Mouse (Mus musculus): Measurements from ENCODE around the gene Cnr2.
A peak's percentile ranks its signal among the peaks of the same experiment; 100 is the strongest.

Gene Cnr2

DNA sequence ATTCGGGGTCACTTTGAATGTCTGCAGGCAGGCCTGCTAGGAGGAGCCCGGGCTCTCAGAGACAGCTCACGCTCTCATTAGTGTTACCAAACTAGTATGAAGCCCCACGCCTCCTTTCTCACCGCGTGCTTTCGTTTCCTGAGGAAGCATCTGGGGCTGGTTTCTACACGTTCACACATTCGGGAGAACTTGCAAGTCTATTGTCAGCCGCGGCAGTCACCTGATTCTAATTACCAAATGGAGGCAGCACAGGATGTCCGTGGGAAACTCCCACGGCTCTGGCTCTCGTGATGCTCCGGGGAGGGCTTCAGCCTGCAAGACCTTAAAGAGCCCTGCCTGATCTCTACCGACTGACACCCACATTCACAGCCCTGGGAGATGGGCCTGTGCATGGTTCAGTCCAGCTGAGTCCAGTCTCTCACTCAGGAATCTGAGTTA lies 18.6 kb upstream of the Cnr2 start:
- peak; percentile 80 for DNase-seq (ENCODE audit: low spot score)

DNA sequence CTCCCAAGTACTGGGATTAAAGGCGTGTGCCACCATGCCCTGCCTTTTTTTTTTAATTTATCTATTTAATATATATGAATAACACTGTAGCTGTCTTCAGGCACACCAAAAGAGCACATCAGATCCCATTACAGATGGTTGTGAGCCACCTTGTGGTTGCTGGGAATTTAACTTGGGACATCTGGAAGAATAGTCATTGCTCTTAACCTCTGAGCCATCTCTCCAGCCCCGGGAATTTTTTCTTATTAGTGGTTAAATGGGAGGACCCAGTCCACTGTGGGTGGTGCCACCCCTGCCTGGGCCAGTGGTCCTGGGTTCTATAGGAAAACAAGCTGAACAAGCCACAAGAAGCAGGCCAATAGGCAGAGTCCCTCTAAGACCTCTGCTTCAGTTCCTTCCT lies 17.5 kb upstream of the Cnr2 start:
- DNase-seq (ENCODE audit: low spot score): peak; percentile 33

DNA sequence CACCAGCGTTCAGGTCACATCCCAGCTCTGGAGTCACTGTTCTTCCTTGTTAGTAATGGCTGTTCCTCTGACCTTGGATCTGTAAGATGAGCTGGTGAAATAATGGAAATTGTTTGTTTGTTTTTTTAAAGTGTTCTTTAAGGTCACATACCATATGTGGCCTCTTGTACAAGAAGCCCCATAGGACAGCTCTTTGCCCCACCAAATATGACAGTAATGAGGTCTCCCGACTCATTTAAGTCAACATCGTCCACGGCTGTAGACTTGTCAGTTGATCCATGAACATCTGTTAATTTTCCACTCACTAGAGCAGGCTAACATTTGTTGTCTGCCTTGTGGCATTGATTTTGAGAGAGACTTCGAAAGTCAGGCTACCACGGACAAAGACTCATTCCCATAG lies 16.2 kb upstream of the Cnr2 start:
- DNase-seq (ENCODE audit: low spot score): no peak

DNA sequence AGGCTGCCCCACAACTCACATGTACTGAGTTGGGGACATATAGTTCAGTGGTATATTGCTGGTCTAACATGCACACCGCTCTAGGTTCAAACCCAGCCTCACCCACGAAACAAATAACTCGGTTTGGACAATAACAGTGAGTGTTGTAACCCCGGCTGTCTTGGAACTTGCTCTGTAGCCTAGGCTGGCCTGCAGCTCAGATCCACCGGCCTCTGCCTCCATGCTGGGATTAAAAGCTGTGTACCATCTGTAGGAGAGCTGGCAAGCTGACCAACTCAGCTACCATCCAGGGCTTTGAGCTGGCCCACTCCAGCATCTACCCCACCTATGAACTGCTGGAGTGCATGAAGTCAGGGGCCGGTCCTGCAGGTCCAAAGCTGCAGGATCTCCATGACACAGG lies 15.2 kb upstream of the Cnr2 start:
- DNase-seq (ENCODE audit: low spot score): no peak

DNA sequence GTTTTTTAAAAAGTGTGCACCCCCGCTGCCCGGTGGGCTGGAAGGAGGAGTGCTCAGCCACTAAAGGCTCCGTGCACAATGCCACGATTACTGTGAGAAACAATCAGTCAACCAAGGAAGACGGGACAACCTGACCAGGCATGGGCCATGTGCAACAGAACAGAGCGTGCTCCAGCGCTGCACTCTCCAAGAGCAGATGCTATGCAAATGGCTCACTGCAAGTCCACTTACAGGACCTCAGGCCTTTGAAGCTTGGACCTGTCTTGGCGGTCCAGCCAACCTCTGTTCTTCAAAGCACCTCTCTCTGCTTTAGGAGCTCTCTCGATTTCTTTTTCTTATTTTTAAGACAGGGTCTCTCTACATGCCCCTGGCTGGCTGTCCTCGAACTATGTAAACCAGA lies 14.6 kb upstream of the Cnr2 start:
- DNase-seq (ENCODE audit: low spot score): no peak

DNA sequence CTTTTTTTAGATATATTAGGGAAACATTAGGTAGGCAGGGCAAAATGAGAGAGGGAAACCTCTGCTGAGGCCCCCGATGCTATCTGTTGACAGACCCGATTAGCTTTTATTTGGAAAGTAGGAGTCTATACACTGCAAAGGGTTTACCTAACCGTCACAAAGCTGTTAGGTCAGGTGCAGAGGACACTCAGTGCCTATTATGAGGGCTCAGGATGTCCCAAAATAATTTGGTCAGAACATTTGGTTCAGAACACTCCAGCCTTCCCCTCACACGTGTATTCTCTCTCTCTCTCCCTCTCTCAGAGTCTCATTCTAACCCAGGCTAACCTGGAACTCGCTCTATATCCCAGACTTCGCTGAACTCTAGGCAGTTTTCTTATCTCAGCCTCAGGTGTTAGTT lies 13.2 kb upstream of the Cnr2 start:
- DNase-seq (ENCODE audit: low spot score): no peak

DNA sequence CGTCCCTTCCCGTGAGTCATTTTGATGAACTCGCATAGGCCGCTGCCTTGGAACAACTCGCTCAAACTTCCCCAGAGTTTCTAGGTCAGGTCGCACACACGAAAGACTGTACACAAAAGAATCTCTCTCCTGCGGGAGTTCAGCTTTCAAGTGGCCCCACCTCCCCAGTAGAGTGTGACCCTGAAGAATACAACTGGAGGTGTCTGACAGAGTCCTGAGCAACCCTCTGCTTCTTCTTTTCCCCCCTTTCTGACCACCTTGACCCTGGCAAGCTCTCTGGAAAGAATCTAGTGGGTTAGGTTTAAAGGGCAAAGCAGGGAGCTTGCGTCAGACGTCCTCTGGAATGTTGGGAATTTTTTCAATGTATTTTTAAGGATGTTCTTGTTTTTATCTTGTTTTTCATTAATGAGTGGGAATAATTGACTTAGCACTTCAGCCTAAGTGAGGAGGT lies 11.8 kb upstream of the Cnr2 start:
- DNase-seq (ENCODE audit: low spot score): no peak

DNA sequence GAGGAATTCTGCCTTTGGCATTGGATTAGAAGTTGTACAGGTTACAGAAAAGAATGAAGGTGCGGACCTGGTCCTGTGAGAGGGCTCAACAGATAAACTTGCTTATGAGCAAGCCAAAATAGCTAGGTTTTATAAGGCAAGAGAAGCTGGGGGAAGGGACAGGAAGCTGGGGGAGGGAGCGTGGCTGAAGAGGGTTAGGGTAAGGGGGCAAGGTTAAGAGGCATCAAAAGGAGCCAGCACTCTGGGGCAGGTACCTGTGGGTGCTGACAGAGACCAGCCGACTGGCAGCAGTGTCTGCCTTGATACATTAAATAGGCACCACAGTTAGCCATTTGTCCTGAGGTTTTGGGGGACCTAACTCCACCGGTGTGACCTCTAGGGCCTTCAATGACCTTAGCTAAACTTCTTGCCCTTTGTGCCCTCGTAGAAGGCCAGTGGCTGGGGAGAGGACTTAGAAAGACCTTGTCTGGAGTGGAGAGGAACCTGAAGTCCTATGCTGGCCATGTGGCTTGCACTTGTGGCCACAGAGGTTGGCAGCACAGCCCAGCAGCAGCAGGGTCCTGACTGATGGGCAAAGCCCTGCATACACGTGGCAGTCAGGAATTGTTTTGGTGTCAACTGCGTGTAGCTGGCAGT lies 11.2 kb upstream of the Cnr2 start:
- DNase-seq (ENCODE audit: low spot score): no peak

DNA sequence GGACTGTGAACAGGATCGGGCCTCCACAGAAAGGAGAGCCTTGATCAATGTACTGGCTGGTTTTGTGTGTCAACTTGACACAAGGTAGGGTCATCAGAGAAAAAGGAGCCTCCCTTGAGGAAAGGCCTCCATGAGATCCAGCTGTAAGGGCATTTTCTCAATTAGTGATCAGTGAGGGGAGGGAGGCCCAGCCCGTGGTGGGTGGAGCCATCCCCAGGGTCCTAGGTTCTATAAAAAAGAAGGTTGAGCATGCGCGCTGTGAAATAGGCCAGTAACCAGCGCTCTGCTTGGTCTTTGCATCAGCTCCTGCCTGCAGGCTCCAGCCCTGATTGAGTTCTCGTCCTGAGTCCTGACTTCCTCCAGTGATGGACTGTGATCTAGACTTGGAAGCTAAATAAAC lies 10.7 kb upstream of the Cnr2 start:
- DNase-seq (ENCODE audit: low spot score): no peak

DNA sequence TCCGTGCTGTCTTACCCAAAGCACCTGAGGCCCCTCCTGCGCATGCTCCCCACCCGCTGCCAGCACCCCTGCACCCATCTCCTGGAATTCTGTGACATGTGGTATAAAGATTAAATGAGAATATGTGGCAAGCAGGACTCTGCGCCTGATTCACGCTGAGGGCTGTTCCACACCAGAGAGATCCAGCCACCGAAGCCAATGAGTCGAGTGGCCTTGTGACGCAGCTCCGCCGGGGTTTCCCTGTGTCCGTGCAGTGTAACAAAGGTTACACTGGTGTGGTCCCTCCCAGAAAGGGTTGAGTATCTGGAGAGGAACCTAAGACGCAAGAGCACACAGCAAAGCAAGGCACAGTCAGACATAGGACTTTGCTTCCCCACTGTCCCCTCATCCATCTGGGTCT lies 9.5 kb upstream of the Cnr2 start:
- DNase-seq (ENCODE audit: low spot score): no peak

DNA sequence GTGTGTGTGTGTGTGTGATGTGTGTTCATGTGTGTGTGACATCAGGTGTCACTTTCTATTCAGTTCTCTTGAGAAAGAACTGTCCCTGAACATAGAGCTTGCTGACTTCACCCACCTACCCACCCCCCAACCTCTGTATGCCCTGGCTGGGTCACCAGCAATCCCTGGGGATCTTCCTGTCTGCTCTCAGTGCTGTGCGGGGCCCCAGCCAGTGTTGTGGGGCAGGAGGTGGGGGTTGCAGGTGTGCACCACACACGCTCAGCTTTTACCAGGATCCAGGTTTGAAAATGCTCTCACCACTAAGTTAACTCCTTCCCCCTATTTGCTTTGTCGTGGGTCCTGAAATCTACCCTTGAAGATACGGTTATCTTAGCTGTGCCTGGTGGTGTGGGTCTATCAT lies 9.0 kb upstream of the Cnr2 start:
- no peak for DNase-seq (ENCODE audit: low spot score)

DNA sequence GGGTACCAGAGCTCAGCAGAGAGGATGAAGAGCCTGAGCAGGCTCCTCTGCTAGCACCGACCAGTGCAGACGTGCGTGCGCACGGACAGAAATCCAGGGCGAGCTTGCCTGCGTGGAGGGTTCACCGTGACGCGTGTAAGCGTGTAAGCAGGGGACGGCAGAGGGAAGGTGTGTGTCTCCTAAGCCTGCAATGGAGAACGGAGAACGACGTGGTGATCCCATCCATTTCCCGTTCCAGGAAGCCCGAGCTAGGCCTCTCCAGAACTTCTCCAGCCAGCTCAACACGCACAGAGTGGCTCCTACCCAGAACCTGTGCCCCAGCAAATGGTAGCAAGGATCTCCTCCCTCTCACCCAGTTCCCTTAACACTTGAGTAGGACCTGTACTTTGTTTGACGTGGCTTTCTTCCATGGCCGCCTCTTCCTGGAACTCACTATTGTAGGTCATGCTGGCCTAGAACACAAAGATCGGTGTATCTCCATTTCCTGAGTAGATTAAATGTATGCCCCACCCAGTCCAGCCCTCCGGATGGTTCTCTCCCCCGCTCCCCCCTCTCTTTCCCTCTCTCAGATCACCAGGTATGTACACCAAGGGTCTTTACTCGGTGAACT lies 6.6 kb upstream of the Cnr2 start:
- DNase-seq (ENCODE audit: low spot score): no peak

DNA sequence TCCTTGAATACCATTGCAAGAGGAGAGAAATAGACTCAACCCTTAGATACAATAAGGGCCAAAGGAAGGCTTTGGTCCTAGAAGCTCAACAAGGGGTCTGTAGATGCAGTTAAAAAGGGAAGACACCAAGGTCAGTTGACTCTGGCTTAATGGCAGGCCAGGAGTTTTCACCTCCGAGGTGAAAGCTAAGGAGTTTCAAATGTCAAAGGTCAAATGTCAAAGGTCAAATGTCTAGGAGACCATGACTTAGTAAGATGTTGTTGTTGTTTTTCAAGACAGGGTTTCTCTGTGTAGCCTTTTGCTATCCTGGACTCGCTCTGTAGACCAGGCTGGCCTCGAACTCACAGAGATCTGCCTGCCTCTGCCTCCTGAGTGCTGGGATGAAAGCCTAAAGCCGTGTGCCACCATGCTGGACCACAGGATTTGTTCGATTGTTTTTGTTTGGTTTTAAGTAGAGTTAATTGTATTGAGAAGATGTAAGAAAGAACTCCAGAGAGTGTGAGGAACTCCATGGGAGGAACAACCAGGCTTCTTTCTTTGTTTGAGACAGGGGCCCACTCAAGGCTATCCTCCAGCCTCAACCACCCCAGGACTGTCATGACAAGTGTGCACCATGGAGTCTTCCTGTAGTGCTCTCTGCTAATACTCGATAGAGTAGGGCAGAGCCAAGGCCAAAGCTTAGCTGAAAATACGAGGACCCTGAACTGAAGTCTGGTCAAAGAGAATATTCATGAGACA lies 5.9 kb upstream of the Cnr2 start:
- DNase-seq (ENCODE audit: low spot score): no peak

DNA sequence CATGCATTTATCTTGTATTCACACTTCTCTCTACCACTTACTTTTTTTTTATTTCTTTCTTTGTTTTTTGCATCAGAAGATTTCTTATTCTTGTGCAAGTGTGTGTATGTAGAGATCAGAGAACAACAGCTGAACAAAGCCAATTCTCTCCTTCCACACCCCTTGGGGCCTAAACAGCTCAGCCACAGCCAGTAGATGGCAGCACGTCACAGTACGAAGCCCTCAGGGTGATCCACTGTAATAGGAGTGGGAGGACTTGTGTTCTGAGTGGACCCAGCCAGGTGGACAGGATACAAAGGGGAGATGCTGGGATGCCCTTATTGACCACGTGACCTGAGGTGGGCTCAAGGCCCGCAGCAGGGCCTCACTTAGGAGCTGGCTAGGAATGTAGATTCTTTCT lies 5.3 kb upstream of the Cnr2 start:
- DNase-seq (ENCODE audit: low spot score): peak; percentile 76

DNA sequence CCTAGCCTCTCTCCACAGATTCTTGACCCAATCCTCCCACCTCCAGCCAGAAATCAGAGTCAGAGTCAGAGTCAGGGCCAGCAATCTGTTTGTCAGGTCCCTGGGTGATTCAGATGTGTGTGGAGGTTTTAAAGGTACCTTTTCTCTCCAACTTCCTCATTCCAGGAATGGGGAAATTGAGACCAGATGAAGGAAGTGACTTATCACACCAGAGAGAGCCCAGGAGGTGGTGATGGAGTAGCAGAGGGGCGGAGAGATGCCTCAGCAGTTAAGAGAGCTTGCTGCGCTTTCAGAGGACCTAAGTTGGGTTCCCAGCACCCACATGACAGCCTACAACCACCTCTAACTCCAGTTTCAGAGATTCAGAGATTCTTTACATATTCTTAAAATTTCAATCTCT lies 3.7 kb upstream of the Cnr2 start:
- no peak for DNase-seq (ENCODE audit: low spot score)

DNA sequence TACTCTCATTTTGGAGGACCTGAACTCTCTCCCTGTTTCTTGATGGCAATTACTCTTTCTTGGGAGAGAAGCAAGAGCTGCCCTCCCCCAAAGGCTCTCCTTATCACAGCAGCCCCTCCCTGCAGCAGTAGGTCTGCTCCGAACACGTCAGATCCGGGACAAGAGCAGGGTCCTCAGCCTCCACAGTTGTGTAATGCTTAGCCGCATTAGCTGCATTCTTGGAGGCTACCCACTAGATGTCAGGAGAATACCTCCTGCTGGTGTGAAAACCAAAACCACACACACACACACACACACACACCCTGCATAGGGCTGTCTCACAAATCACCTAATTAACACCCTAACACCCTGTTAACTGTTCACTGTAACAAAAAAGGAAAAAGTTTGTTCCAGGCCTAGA lies 2.3 kb upstream of the Cnr2 start:
- no peak for DNase-seq (ENCODE audit: low spot score)

DNA sequence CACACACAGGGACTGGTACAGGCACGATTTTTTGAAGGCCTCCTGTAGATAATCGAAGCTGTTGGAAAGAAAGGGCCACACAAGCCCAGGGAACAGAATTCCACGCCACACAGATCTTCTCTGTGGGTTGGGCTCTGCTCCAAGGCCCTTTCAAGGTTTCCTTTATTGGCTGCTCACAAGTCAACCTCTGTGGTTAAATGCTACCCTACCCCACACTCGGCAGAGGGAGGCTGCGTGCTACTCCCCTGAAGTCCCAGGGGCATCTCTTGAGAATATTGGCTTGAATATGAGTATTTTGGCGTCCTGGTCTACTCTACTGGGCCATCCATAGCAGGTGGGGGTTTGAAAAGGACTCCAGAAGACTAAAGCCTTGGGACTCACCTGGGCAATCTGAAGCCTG lies 963 bp downstream of the Cnr2 start:
- no peak for DNase-seq (ENCODE audit: low spot score)

DNA sequence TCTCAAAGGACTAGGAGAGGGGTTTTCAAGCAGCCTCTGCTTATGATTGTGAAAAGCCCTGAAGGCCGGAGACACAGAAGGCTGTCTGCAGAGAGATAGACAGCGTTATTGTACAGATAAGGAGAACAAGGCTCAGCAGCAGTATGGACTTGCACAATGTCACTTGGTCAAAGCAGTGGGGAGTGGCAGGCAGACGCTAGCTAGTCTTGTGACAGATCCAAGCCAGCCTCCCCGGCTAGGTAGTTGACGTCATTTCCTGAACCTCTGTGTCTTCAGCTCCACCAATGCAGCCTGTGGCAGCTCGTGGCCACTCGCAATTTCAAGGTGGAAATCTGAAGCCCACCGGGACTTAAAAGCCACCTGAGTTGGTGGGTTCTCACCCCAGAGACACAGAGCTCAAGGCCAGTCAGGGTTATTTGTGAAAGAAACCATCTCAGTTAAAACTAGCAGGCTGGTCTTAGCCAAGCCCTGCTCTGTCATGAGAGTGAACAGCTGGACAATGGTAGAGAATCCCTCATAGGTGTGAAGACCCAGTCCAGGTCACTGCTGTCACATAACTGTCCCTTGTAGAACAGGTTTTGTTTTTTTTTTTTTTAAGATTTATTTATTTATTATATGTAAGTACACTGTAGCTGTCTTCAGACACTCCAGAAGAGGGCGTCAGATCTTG lies 3.3 kb downstream of the Cnr2 start:
- DNase-seq (ENCODE audit: low spot score): peak; percentile 39

DNA sequence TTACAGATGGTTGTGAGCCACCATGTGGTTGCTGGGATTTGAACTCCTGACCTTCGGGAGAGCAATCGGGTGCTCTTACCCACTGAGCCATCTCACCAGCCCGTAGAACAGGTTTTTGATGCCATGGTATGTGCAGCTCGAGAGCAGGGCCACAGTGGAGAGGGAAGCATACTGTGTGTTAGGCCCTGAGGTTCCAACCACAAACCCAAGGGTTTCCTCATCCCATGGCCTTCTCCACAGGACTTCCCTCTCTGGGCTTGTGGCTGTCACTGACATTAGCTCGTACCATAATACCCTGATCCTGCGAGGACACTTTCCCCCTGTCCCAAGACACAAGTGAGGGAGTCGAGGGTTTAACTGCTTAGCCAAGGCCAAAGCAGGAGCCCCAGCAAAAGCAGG lies 3.9 kb downstream of the Cnr2 start:
- no peak for DNase-seq (ENCODE audit: low spot score)

DNA sequence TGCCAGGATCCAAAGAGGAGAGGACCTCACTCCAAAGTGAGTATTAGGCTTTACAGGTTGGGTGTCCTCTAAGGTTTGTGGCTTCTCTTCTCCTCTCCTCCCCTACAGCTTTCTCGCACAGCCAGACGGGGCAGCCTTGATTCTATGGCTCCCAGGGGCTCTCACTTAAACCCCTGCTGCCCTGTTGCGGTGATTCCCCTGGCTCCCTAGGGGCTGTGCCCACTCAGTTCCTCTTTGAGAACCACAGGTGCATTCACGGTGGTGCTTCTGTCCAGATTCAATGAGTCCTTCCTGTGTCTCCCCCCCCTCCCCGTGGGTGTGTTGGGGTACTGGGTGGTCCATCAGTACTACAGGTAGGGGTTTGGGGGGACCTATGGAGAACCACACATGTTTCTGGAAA lies 4.8 kb downstream of the Cnr2 start:
- DNase-seq (ENCODE audit: low spot score): no peak

DNA sequence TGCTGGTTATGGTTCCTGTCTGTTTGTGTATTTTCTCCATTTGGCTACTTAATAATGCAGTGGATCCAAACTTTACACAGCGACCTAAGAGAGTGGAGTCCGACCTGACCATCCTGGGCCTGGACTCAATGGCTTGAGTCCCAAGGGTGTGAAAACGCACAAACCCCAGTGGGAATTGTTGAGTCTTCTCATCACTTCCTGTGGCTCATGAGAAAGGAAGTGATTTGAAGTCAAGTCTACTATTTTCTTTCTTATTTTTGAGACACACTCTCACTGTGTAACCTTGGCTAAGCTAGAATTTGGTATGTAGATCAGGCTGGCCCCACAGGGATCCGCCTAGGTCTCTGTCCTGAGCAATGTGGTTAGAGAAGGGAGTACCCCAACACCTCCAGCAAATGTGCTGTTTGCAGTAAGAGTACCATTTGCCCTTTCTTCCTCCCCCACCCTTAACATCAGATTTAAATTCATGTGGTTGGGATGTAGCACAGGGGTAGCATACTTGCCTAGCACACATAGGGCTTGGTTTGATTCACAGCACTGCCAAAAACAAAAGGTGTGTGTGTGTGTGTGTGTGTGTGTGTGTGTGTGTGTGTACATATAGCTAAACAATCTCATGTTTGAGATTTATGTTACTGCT lies 7.5 kb downstream of the Cnr2 start:
- no peak for DNase-seq (ENCODE audit: low spot score)

DNA sequence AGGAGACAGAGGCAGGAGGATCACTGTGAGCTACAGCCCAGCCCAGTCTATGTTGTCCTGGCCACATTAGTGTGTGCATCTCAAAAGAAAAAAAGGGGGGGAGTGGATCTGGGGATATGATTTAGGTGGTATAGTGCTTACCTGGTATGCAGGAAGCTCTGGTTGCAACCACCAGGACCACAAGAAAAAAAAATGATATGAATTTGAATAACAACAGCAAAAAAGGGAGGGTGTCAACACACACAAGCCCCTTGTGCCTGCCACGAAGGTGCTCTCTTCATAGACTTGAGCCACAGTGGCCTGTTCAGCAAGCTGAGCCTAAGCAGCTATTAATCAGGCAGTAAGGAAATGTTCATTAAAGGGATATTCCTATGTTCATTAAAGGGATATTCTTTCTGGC lies 9.6 kb downstream of the Cnr2 start:
- no peak for DNase-seq (ENCODE audit: low spot score)

DNA sequence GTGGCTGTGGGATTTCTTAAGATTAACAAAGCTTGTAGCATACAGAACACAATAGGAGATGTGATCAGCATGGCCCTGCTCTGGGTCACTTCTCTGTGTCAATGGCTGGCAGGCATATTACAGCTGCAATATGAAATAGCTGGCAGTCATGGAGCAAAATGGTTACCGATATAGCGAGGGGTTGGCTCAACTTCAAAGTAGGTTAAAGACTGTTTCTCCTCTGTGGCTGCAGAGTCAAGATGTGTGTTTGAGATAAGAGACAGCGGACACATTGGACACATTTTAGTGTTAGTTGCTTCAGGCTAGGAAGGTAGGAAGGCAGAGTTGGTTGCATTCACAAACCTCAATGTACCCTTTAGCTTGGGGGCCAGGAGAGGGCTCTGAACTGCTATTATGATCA lies 11.4 kb downstream of the Cnr2 start:
- no peak for DNase-seq (ENCODE audit: low spot score)

Measured in layer of hippocampus, adult 11-12 months (tissue).